Mouse (Mus musculus) midbrain, postnatal 0 days (tissue): Measurements from ENCODE around the gene Cenpb. TPM values are rescaled to one million over a fixed set of nuclear protein-coding genes. Genes with fewer than 3 reads are reported as not detected.

Experiments
- ATAC-seq: fragments of 200-750 bp; cut with Nextera tagmentation; 2 replicates; pipeline ENCODE4 v1.8.0; 2017; ENCODE audit warnings: moderate number of reproducible peaks, mild to moderate bottlenecking, moderate TSS enrichment, moderate library complexity; ENCODE audit not compliant: low FRiP score
- DNase-seq: peaks from one replicate; pipeline ENCODE4 v3.0.0-alpha.2; 2015; ENCODE audit warnings: low spot score
- H3K27ac ChIP-seq: fragments of 300-500 bp; sonication (generic); 2 replicates; pipeline ENCODE4 v1.5.1; 2014; ENCODE audit warnings: low read depth, mild to moderate bottlenecking, low read length, mixed read lengths
- H3K27me3 ChIP-seq: fragments of 300-500 bp; sonication (generic); 2 replicates; pipeline ENCODE4 v1.6.1; 2014; ENCODE audit warnings: low read length, control low read depth, mixed read lengths; ENCODE audit not compliant: insufficient read depth
- H3K36me3 ChIP-seq: fragments of 300-500 bp; sonication (generic); 2 replicates; pipeline ENCODE4 v1.6.1; 2014; ENCODE audit warnings: low read length, control low read depth, mixed read lengths; ENCODE audit not compliant: insufficient read depth
- H3K4me1 ChIP-seq: fragments of 300-500 bp; sonication (generic); 2 replicates; pipeline ENCODE4 v1.6.1; 2014; ENCODE audit warnings: mild to moderate bottlenecking, control low read depth, antibody characterized with exemption, low read length, mixed read lengths; ENCODE audit not compliant: insufficient read depth
- H3K4me2 ChIP-seq: fragments of 300-500 bp; sonication (generic); 2 replicates; pipeline ENCODE4 v1.6.1; 2014; ENCODE audit warnings: low read depth, mild to moderate bottlenecking, low read length, mixed read lengths; ENCODE audit not compliant: poor library complexity, severe bottlenecking
- H3K4me3 ChIP-seq: fragments of 300-500 bp; sonication (generic); 2 replicates; pipeline ENCODE4 v1.5.1; 2014; ENCODE audit warnings: low read depth, mild to moderate bottlenecking, low read length, moderate library complexity
- H3K9ac ChIP-seq: fragments of 300-500 bp; sonication (generic); replicated peaks from 2 replicates; pipeline ENCODE4 v1.6.1; 2014; ENCODE audit warnings: mild to moderate bottlenecking, low read length, moderate library complexity, mixed read lengths; ENCODE audit not compliant: poor library complexity, severe bottlenecking
- H3K9me3 ChIP-seq: fragments of 300-500 bp; sonication (generic); 2 replicates; pipeline ENCODE4 v1.6.1; 2016; ENCODE audit warnings: low read length, control low read depth
- CTCF ChIP-seq: IDR thresholded peaks from 2 replicates; pipeline ENCODE4 v1.5.1; 2016; ENCODE audit warnings: antibody characterized with exemption, mild to moderate bottlenecking
- WGBS: fragments of 180-500 bp; shearing (Covaris S2); extraction: QIAGEN DNeasy Blood & Tissue Kit; methylation state at CpG from one replicate; pipeline ENCODE4 v1.1.7; 2014; 5-methylcytosine and 5-hydroxymethylcytosine counted together
- polyA plus RNA-seq: library from polyadenylated mRNA; unstranded; fragments of >200 nt; fragmentation: Nextera tagmentation; extraction: Ambion mirVana; gene quantifications from 2 replicates; pipeline ENCODE4 v1.2.1, GENCODE M21; 2015
- total RNA-seq: library from RNA; depleted of rRNA; stranded (reverse); fragments of >200 nt; gene quantifications from 2 replicates; pipeline ENCODE4 v1.2.3, GENCODE M21; 2014; rRNA removed

Cenpb gene
- total and polyA plus RNA-seq, 2 experiments from 2014 or later, result 13.1 to 98.2 TPM

GRCm38 (mm10) chr2:131125964-131126815 is 53.7 kb downstream of the Cenpb start:
- WGBS, result 52% methylated on average over 9 of the region's 9 CpGs
- no peak for DNase-seq
- Histone ChIP-seq H3K9ac (no peak overlapping the region), H3K4me1 (0 out of 2 replicates have a peak, but pooled peaks cover 8% of the 10 kb centered on the region), H3K36me3 (no peaks in the 10 kb centered on the region), H3K9me3 (no peaks in the 10 kb centered on the region), H3K27ac (no peak overlapping the region), H3K27me3 (no peaks in the 10 kb centered on the region), H3K4me2 (no peak overlapping the region), H3K4me3 (no peak overlapping the region)
- TF ChIP-seq CTCF, result no peak
- peak; percentile 20; the same call in 1 of the 2 replicates for ATAC-seq

Other genes starting within 250 kb of the Cenpb start
- 56.3 and 68.6 TPM in 2 replicates for gene Gfra4, start 137.0 kb downstream of the Cenpb start, total RNA-seq
- 57.9 and 62.2 TPM in 2 replicates for gene Gfra4, start 137.0 kb downstream of the Cenpb start, polyA plus RNA-seq
- gene Adam33, start 116.3 kb downstream of the Cenpb start, total RNA-seq, result 0.57 and 1.4 TPM in 2 replicates
- gene Adam33, start 116.3 kb downstream of the Cenpb start, polyA plus RNA-seq, result 2.1 TPM in 2 replicates
- 1.4 and 1.9 TPM in 2 replicates for gene Siglec1, start 93.3 kb downstream of the Cenpb start, total RNA-seq
- 0.22 and 0.27 TPM in 2 replicates for gene Siglec1, start 93.3 kb downstream of the Cenpb start, polyA plus RNA-seq
- 10.1 and 11.1 TPM in 2 replicates for gene Hspa12b, start 52.8 kb downstream of the Cenpb start, total RNA-seq
- 2.9 and 3.2 TPM in 2 replicates for gene Hspa12b, start 52.8 kb downstream of the Cenpb start, polyA plus RNA-seq
- gene Gm11037, start 46.6 kb downstream of the Cenpb start, total RNA-seq, result not detected in 2 replicates
- gene Gm11037, start 46.6 kb downstream of the Cenpb start, polyA plus RNA-seq, result not detected in 2 replicates
- 44.8 and 89.5 TPM in 2 replicates for gene 1700037H04Rik, start 20.0 kb downstream of the Cenpb start, total RNA-seq
- 59.1 and 60.4 TPM in 2 replicates for gene 1700037H04Rik, start 20.0 kb downstream of the Cenpb start, polyA plus RNA-seq
- gene Cdc25b, start 6.9 kb upstream of the Cenpb start, total RNA-seq, result 10.0 and 13.1 TPM in 2 replicates
- gene Cdc25b, start 6.9 kb upstream of the Cenpb start, polyA plus RNA-seq, result 14.0 and 15.1 TPM in 2 replicates
- gene Spef1, start 7.2 kb upstream of the Cenpb start, total RNA-seq, result 19.3 and 27.5 TPM in 2 replicates
- gene Spef1, start 7.2 kb upstream of the Cenpb start, polyA plus RNA-seq, result 9.5 and 10.2 TPM in 2 replicates
- 36.5 and 40.1 TPM in 2 replicates for gene Ap5s1, start 27.0 kb upstream of the Cenpb start, total RNA-seq
- 35.5 and 36.7 TPM in 2 replicates for gene Ap5s1, start 27.0 kb upstream of the Cenpb start, polyA plus RNA-seq
- 6.3 and 10.9 TPM in 2 replicates for gene Mavs, start 54.0 kb upstream of the Cenpb start, total RNA-seq
- gene Mavs, start 54.0 kb upstream of the Cenpb start, polyA plus RNA-seq, result 4.0 and 5.0 TPM in 2 replicates
- gene Pank2, start 82.4 kb upstream of the Cenpb start, total RNA-seq, result 36.7 and 41.8 TPM in 2 replicates
- gene Pank2, start 82.4 kb upstream of the Cenpb start, polyA plus RNA-seq, result 24.0 and 30.8 TPM in 2 replicates
- gene Rnf24, start 172.8 kb upstream of the Cenpb start, total RNA-seq, result 26.3 and 29.4 TPM in 2 replicates
- gene Rnf24, start 172.8 kb upstream of the Cenpb start, polyA plus RNA-seq, result 10.6 and 11.1 TPM in 2 replicates